Mouse (Mus musculus) layer of hippocampus, adult 11-12 months (tissue): ENCODE results near the gene Gpc6.

Source experiments
- DNase-seq: peaks from one replicate; pipeline ENCODE4 v3.0.0; 2022; ENCODE audit warnings: low spot score

Gene Gpc6

GRCm38 (mm10) chr14:118019314-118019713 lies 1094.2 kb downstream of the Gpc6 start:
- no peak for DNase-seq

GRCm38 (mm10) chr14:118021867-118022543 lies 1096.9 kb downstream of the Gpc6 start:
- no peak for DNase-seq
